Mouse (Mus musculus) embryonic facial prominence, embryonic 11.5 days (tissue): ENCODE results near the gene Acsm3. TPM values are rescaled to one million over a fixed set of nuclear protein-coding genes. Genes with fewer than 3 reads are reported as not detected.

ENCODE experiments used
- ATAC-seq: fragments of 200-750 bp; cut with Nextera tagmentation; replicated peaks from 2 replicates; pipeline ENCODE4 v1.8.0; 2017; ENCODE audit warnings: low read depth; ENCODE audit not compliant: insufficient number of reproducible peaks, low FRiP score, low TSS enrichment
- DNase-seq: peaks from one replicate; pipeline ENCODE4 v3.0.0-alpha.2; 2015; ENCODE audit warnings: low spot score
- H3K27ac ChIP-seq: fragments of 300-500 bp; sonication (generic); replicated peaks from 2 replicates; pipeline ENCODE4 v1.5.1; 2014; ENCODE audit warnings: mild to moderate bottlenecking, low read depth, low read length, control low read depth
- H3K27me3 ChIP-seq: fragments of 300-500 bp; sonication (generic); 2 replicates; pipeline ENCODE4 v1.6.1; 2014; ENCODE audit warnings: mild to moderate bottlenecking, low read length, moderate library complexity, mixed read lengths; ENCODE audit not compliant: control insufficient read depth, insufficient read depth
- H3K36me3 ChIP-seq: fragments of 300-500 bp; sonication (generic); replicated peaks from 2 replicates; pipeline ENCODE4 v1.6.1; 2014; ENCODE audit warnings: low read depth, mild to moderate bottlenecking, low read length, moderate library complexity, mixed read lengths; ENCODE audit not compliant: control insufficient read depth, insufficient read depth
- H3K4me1 ChIP-seq: fragments of 300-500 bp; sonication (generic); 2 replicates; pipeline ENCODE4 v1.6.1; 2014; ENCODE audit warnings: low read length, mixed read lengths; ENCODE audit not compliant: control insufficient read depth, insufficient read depth
- H3K4me2 ChIP-seq: fragments of 300-500 bp; sonication (generic); 2 replicates; pipeline ENCODE4 v1.6.1; 2014; ENCODE audit warnings: low read depth, mild to moderate bottlenecking, control low read depth, low read length, moderate library complexity
- H3K4me3 ChIP-seq: fragments of 300-500 bp; sonication (generic); 2 replicates; pipeline ENCODE4 v1.5.1; 2014; ENCODE audit warnings: low read depth, low read length, control low read depth
- H3K9ac ChIP-seq: fragments of 300-500 bp; sonication (generic); replicated peaks from 2 replicates; pipeline ENCODE4 v1.6.1; 2014; ENCODE audit warnings: mild to moderate bottlenecking, control low read depth, low read length
- H3K9me3 ChIP-seq: fragments of 300-500 bp; sonication (generic); replicated peaks from 2 replicates; pipeline ENCODE4 v1.6.1; 2016; ENCODE audit warnings: mild to moderate bottlenecking, low read length, inconsistent platforms, mixed read lengths; ENCODE audit not compliant: control insufficient read depth
- WGBS: fragments of 180-500 bp; shearing (Covaris S2); extraction: QIAGEN DNeasy Blood & Tissue Kit; methylation state at CpG from one replicate; pipeline ENCODE4 v1.1.7; 2014; 5-methylcytosine and 5-hydroxymethylcytosine counted together
- polyA plus RNA-seq: library from polyadenylated mRNA; unstranded; fragments of >200 nt; fragmentation: Nextera tagmentation; extraction: Ambion mirVana; gene quantifications from 2 replicates; pipeline ENCODE4 v1.2.1, GENCODE M21; 2014

The Acsm3 gene
- polyA plus RNA-seq, 1 experiment from 2014 or later = 0.21 TPM

- ATAC-seq (no peak), DNase-seq (no peak)
- Histone ChIP-seq H3K4me3 (no peak overlapping the region), H3K36me3 (no peaks in the 10 kb centered on the region), H3K4me1 (no peaks in the 10 kb centered on the region), H3K27ac (no peak overlapping the region), H3K9ac (no peak overlapping the region), H3K27me3 (no peaks in the 10 kb centered on the region), H3K9me3 (no peaks in the 10 kb centered on the region), H3K4me2 (no peak overlapping the region)
- 93% methylated on average over 3 of the region's 3 CpGs for WGBS
These were observed 40.3 kb downstream of the Acsm3 start for GRCm38 (mm10) chr7:119800991-119801390.

- ATAC-seq (no peak), DNase-seq (no peak)
- H3K27ac ChIP-seq = no peak overlapping the region
- no peak overlapping the region for H3K4me2 ChIP-seq
- H3K4me1 ChIP-seq = no peaks in the 10 kb centered on the region
- H3K36me3 ChIP-seq = no peaks in the 10 kb centered on the region; the same call in 1 of the 2 replicates
- WGBS = 92% methylated on average over 5 of the region's 5 CpGs
- no peak overlapping the region for H3K4me3 ChIP-seq
- no peaks in the 10 kb centered on the region for H3K9me3 ChIP-seq
- no peaks in the 10 kb centered on the region for H3K27me3 ChIP-seq
- H3K9ac ChIP-seq = no peak overlapping the region
These were observed 46.7 kb downstream of the Acsm3 start for GRCm38 (mm10) chr7:119807396-119807795.

- H3K27me3 ChIP-seq = no peaks in the 10 kb centered on the region
- H3K4me3 ChIP-seq = no peak overlapping the region
- H3K4me2 ChIP-seq = no peak overlapping the region
- no peak overlapping the region for H3K9ac ChIP-seq
- H3K4me1 ChIP-seq = no peaks in the 10 kb centered on the region
- DNase-seq (no peak), ATAC-seq (no peak)
- H3K27ac ChIP-seq = no peak overlapping the region
- 89% methylated on average over 3 of the region's 3 CpGs for WGBS
- no peaks in the 10 kb centered on the region for H3K9me3 ChIP-seq
- no peaks in the 10 kb centered on the region; the same call in 1 of the 2 replicates for H3K36me3 ChIP-seq
These were observed 48.0 kb downstream of the Acsm3 start for GRCm38 (mm10) chr7:119808723-119809122.

GRCm38 (mm10) chr7:119835371-119835770 is 74.6 kb downstream of the Acsm3 start:
- WGBS = 97% methylated on average over 1 of the region's 1 CpGs
- Histone ChIP-seq H3K27me3 (no peaks in the 10 kb centered on the region), H3K4me2 (no peak overlapping the region), H3K27ac (no peak overlapping the region), H3K4me3 (no peak overlapping the region), H3K4me1 (no peaks in the 10 kb centered on the region), H3K9me3 (no peaks in the 10 kb centered on the region), H3K9ac (no peak overlapping the region), H3K36me3 (no peaks in the 10 kb centered on the region)
- DNase-seq (no peak), ATAC-seq (no peak)

- 95% methylated on average over 4 of the region's 4 CpGs for WGBS
- Histone ChIP-seq H3K4me3 (no peak overlapping the region), H3K27me3 (no peaks in the 10 kb centered on the region), H3K4me2 (no peak overlapping the region), H3K9ac (no peak overlapping the region), H3K4me1 (no peaks in the 10 kb centered on the region), H3K36me3 (no peaks in the 10 kb centered on the region), H3K9me3 (no peaks in the 10 kb centered on the region), H3K27ac (no peak overlapping the region)
- no peak for ATAC-seq
- no peak for DNase-seq
These were observed 75.5 kb downstream of the Acsm3 start for GRCm38 (mm10) chr7:119835996-119836777.

Other genes starting within 250 kb of the Acsm3 start
- gene Acsm5, start 241.5 kb upstream of the Acsm3 start, polyA plus RNA-seq = not detected in 2 replicates
- not detected in 2 replicates for gene Pdilt, start 237.4 kb upstream of the Acsm3 start, polyA plus RNA-seq
- gene Acsm2, start 206.6 kb upstream of the Acsm3 start, polyA plus RNA-seq = not detected in 2 replicates
- gene Acsm1, start 153.9 kb upstream of the Acsm3 start, polyA plus RNA-seq = not detected in 2 replicates
- 4.0 and 8.3 TPM in 2 replicates for gene Acsm4, start 70.9 kb upstream of the Acsm3 start, polyA plus RNA-seq
- gene Thumpd1, start 40.1 kb upstream of the Acsm3 start, polyA plus RNA-seq = 110 and 114 TPM in 2 replicates
- 24.1 and 32.2 TPM in 2 replicates for gene Rexo5, start 33.1 kb downstream of the Acsm3 start, polyA plus RNA-seq
- gene Eri2, start 33.1 kb downstream of the Acsm3 start, polyA plus RNA-seq = 37.1 and 45.3 TPM in 2 replicates
- gene Lyrm1, start 134.9 kb downstream of the Acsm3 start, polyA plus RNA-seq = 11.0 and 12.3 TPM in 2 replicates
- 9.9 and 11.0 TPM in 2 replicates for gene Dcun1d3, start 135.4 kb downstream of the Acsm3 start, polyA plus RNA-seq